Mouse (Mus musculus): ENCODE data around the gene Gm29133.

Gene Gm29133

GRCm38 (mm10) chr3:75747897-75748296, at the start of gene Gm29133:
Gm29133 (plus strand) TSS chr3:75748197.
- no peak for DNase-seq

- no peak for DNase-seq
These were observed 48.9 kb upstream of the Gm29133 start for GRCm38 (mm10) chr3:75699088-75699487.

- no peak for DNase-seq
These were observed 46.7 kb upstream of the Gm29133 start for GRCm38 (mm10) chr3:75701336-75701735.

GRCm38 (mm10) chr3:75706536-75706935, 41.5 kb upstream of the Gm29133 start:
- DNase-seq, result no peak

GRCm38 (mm10) chr3:75713678-75714295, 34.2 kb upstream of the Gm29133 start:
- DNase-seq, result peak; percentile 34 to 37

GRCm38 (mm10) chr3:75720663-75721062, 27.3 kb upstream of the Gm29133 start:
- no peak for DNase-seq

GRCm38 (mm10) chr3:75730982-75731600, 16.9 kb upstream of the Gm29133 start:
- no peak for DNase-seq

GRCm38 (mm10) chr3:75743664-75744437, 4.1 kb upstream of the Gm29133 start:
- DNase-seq, result peak; percentile 13 to 31

GRCm38 (mm10) chr3:75745343-75745742, 2.7 kb upstream of the Gm29133 start:
- DNase-seq, result peak; percentile 10

GRCm38 (mm10) chr3:75763351-75763750, 15.4 kb downstream of the Gm29133 start:
- no peak for DNase-seq

GRCm38 (mm10) chr3:75774253-75774652, 26.3 kb downstream of the Gm29133 start:
- DNase-seq, result no peak

- no peak for DNase-seq
These were observed 60.0 kb downstream of the Gm29133 start for GRCm38 (mm10) chr3:75808001-75808400.

- no peak for DNase-seq
These were observed 75.9 kb downstream of the Gm29133 start for GRCm38 (mm10) chr3:75823934-75824333.

- no peak for DNase-seq
These were observed 76.5 kb downstream of the Gm29133 start for GRCm38 (mm10) chr3:75824458-75824857.

GRCm38 (mm10) chr3:75834827-75835226, 86.8 kb downstream of the Gm29133 start:
- no peak for DNase-seq

- DNase-seq, result no peak
These were observed 87.4 kb downstream of the Gm29133 start for GRCm38 (mm10) chr3:75835286-75835967.
